Mouse (Mus musculus) urinary bladder, postnatal 4 days (tissue): Measurements from ENCODE around the gene Zswim8.

Source experiments
- DNase-seq, 2 experiments: peaks; one replicate each; pipeline ENCODE4 v3.0.0; 2021 to 2022; ENCODE audit warnings: low spot score in 2 of 2

Zswim8 gene

DNA sequence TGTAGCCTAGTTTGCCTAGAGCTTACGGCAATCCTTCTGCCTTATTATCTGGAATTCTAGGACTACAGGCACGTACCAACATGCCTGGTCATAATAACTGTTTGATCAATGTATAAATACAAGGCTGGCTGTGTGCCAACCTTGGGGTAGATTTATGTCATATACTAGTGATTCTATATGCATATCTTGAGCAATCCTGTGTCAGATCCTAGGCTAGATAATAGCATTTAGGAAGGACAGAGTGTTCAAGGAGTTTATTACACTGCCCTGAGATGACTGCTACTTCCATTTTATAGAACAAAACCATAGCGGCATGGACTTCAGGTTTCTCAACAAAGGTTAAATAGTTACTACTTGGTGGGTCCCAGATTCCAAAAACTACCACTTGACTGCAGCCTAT, 64.6 kb downstream of the Zswim8 start:
- DNase-seq = no peak

DNA sequence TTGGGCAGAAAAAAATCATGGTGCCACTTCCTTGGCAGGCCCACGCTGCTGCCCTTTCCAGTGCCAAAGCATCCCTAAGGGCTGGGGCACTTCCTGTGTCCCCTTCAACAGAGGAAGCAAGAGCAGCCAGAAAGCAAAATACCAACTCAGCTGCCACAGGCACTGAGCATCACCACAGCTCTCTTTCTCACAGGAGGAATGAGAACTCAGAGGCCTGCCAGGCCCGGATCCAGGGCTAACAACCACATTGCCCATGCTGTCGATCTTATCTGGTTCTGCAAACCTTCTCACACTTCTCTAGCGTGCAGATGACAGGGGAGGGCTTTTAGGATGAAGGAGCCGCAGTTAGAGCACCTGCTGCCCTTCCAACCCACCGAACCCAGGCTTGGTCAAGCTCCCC, 65.5 kb downstream of the Zswim8 start:
- DNase-seq = no peak
